Mouse (Mus musculus): Measurements from ENCODE around the gene Unc5cl. TPM values are rescaled to one million over a fixed set of nuclear protein-coding genes. Genes with fewer than 3 reads are reported as not detected.

Unc5cl gene
- not detected for polyA plus RNA-seq (2012; fragmentation: generic; extraction: Trizol)

GRCm38 (mm10) chr17:48454688-48455087 is at the start of gene Unc5cl:
Unc5cl (plus strand) TSS chr17:48454901.
- TF ChIP-seq POLR2AphosphoS2 (IDR thresholded peaks at IDR 0.05; ENCODE audit: insufficient read length, low read depth) (no peak), E2F4 (IDR thresholded peaks at IDR 0.05; ENCODE audit: insufficient read depth) (no peak), CEBPB (IDR thresholded peaks at IDR 0.05; ENCODE audit: insufficient read depth, poor library complexity, severe bottlenecking) (no peak), REST (IDR thresholded peaks at IDR 0.05; ENCODE audit: insufficient read depth, insufficient read length) (no peak)
- no peaks in the 10 kb centered on the region for H3K36me3 ChIP-seq (ENCODE audit: control insufficient read depth, insufficient read depth)
- H3K27me3 ChIP-seq (ENCODE audit: control insufficient read depth, insufficient read depth, insufficient read length): no peaks in the 10 kb centered on the region
- H3K4me3 ChIP-seq: no peak within 1 kb of the TSS
- H3K79me2 ChIP-seq (ENCODE audit: control insufficient read depth, insufficient read depth): no peaks in the 10 kb centered on the region
- H3K4me2 ChIP-seq (ENCODE audit: low read depth): no peak within 1 kb of the TSS
- no peak within 1 kb of the TSS for H3ac ChIP-seq (ENCODE audit: control insufficient read depth, insufficient read length)

GRCm38 (mm10) chr17:48407154-48407553 is 47.5 kb upstream of the Unc5cl start:
- no peaks in the 10 kb centered on the region for H3K27me3 ChIP-seq (ENCODE audit: control insufficient read depth, insufficient read depth, insufficient read length)
- H3K79me2 ChIP-seq (ENCODE audit: control insufficient read depth, insufficient read depth): peaks cover 62% of the 10 kb centered on the region
- no peak overlapping the region for H3ac ChIP-seq (ENCODE audit: control insufficient read depth, insufficient read length)
- no peak overlapping the region for H3K4me3 ChIP-seq
- TF ChIP-seq MAX (IDR thresholded peaks at IDR 0.05; ENCODE audit: low read depth) (no peak), TCF12 (IDR thresholded peaks at IDR 0.05; ENCODE audit: insufficient read depth, poor library complexity, severe bottlenecking) (no peak), POLR2AphosphoS2 (IDR thresholded peaks at IDR 0.05; ENCODE audit: insufficient read length, low read depth) (no peak)
- peaks cover 6% of the 10 kb centered on the region for H3K36me3 ChIP-seq (ENCODE audit: control insufficient read depth, insufficient read depth)
- peak overlapping the region; percentile 81 for H3K4me2 ChIP-seq (ENCODE audit: low read depth)

- Histone ChIP-seq H3ac (ENCODE audit: control insufficient read depth, insufficient read length) (peak overlapping the region; percentile 60), H3K79me2 (ENCODE audit: control insufficient read depth, insufficient read depth) (peaks cover 54% of the 10 kb centered on the region), H3K4me3 (peak overlapping the region; percentile 66), H3K27me3 (ENCODE audit: control insufficient read depth, insufficient read depth, insufficient read length) (no peaks in the 10 kb centered on the region), H3K36me3 (ENCODE audit: control insufficient read depth, insufficient read depth) (peaks cover 4% of the 10 kb centered on the region), H3K4me2 (ENCODE audit: low read depth) (peak overlapping the region; percentile 81)
- TF ChIP-seq MAX (IDR thresholded peaks at IDR 0.05; ENCODE audit: low read depth) (no peak), MYOD1 (IDR thresholded peaks at IDR 0.05; ENCODE audit: control insufficient read depth in 1 of 3, insufficient read length in 2 of 3, low read depth in 2 of 3) (no peak), POLR2A (IDR thresholded peaks at IDR 0.05; ENCODE audit: insufficient read length, low read depth) (no peak), USF1 (IDR thresholded peaks at IDR 0.05; ENCODE audit: low read depth) (no peak), E2F4 (IDR thresholded peaks at IDR 0.05; ENCODE audit: insufficient read depth) (no peak), TCF3 (IDR thresholded peaks at IDR 0.05; ENCODE audit: insufficient read length, low read depth) (no peak), MYOG (IDR thresholded peaks at IDR 0.05; ENCODE audit: control insufficient read depth in 1 of 3, insufficient read depth in 1 of 3, insufficient read length in 2 of 3, low read depth in 2 of 3) (no peak), SRF (IDR thresholded peaks at IDR 0.05; ENCODE audit: control insufficient read depth, insufficient read length, low read depth) (no peak), TCF12 (IDR thresholded peaks at IDR 0.05; ENCODE audit: insufficient read depth, poor library complexity, severe bottlenecking) (no peak), REST (IDR thresholded peaks at IDR 0.05; ENCODE audit: insufficient read depth, insufficient read length) (no peak), CEBPB (IDR thresholded peaks at IDR 0.05; ENCODE audit: insufficient read depth, poor library complexity, severe bottlenecking) (no peak), POLR2AphosphoS2 (IDR thresholded peaks at IDR 0.05; ENCODE audit: insufficient read length, low read depth) (no peak)
These were observed 46.7 kb upstream of the Unc5cl start for GRCm38 (mm10) chr17:48407910-48408525.

- Histone ChIP-seq H3K4me3 (peak overlapping the region; percentile 66), H3ac (ENCODE audit: control insufficient read depth, insufficient read length) (peak overlapping the region; percentile 60), H3K79me2 (ENCODE audit: control insufficient read depth, insufficient read depth) (peaks cover 52% of the 10 kb centered on the region), H3K27me3 (ENCODE audit: control insufficient read depth, insufficient read depth, insufficient read length) (no peaks in the 10 kb centered on the region), H3K36me3 (ENCODE audit: control insufficient read depth, insufficient read depth) (peaks cover 4% of the 10 kb centered on the region), H3K4me2 (ENCODE audit: low read depth) (peak overlapping the region; percentile 81)
- TF ChIP-seq USF1 (IDR thresholded peaks at IDR 0.05; ENCODE audit: low read depth) (no peak), E2F4 (IDR thresholded peaks at IDR 0.05; ENCODE audit: insufficient read depth) (peak; percentile 29), POLR2A (IDR thresholded peaks at IDR 0.05; ENCODE audit: insufficient read length, low read depth) (peak; percentile 54), POLR2AphosphoS2 (IDR thresholded peaks at IDR 0.05; ENCODE audit: insufficient read length, low read depth) (peak; percentile 47)
These were observed 46.0 kb upstream of the Unc5cl start for GRCm38 (mm10) chr17:48408526-48409291.

GRCm38 (mm10) chr17:48409380-48410298 is 45.1 kb upstream of the Unc5cl start, which contains the start of the genes Nfya and Oard1:
Nfya (minus strand) TSS chr17:48409906.
Oard1 (plus strand) TSS chr17:48410014.
- Histone ChIP-seq H3K4me2 (ENCODE audit: low read depth) (peak within 1 kb of the TSS; percentile 91), H3K4me3 (peak within 1 kb of the TSS; percentile 66), H3K36me3 (ENCODE audit: control insufficient read depth, insufficient read depth) (peaks cover 6% of the 10 kb centered on the region), H3ac (ENCODE audit: control insufficient read depth, insufficient read length) (peak within 1 kb of the TSS; percentile 60), H3K27me3 (ENCODE audit: control insufficient read depth, insufficient read depth, insufficient read length) (no peaks in the 10 kb centered on the region), H3K79me2 (ENCODE audit: control insufficient read depth, insufficient read depth) (peaks cover 42% of the 10 kb centered on the region)
- peak; percentile 57 for TF ChIP-seq POLR2A (IDR thresholded peaks at IDR 0.05; ENCODE audit: insufficient read length, low read depth)
- TF ChIP-seq CEBPB (IDR thresholded peaks at IDR 0.05; ENCODE audit: insufficient read depth, poor library complexity, severe bottlenecking): no peak
- TF ChIP-seq MYOD1 (IDR thresholded peaks at IDR 0.05; ENCODE audit: control insufficient read depth in 1 of 3, insufficient read length in 2 of 3, low read depth in 2 of 3): no peak
- TF ChIP-seq E2F4 (IDR thresholded peaks at IDR 0.05; ENCODE audit: insufficient read depth): peak; percentile 76
- TF ChIP-seq TCF3 (IDR thresholded peaks at IDR 0.05; ENCODE audit: insufficient read length, low read depth): no peak
- peak; percentile 65 for TF ChIP-seq POLR2AphosphoS2 (IDR thresholded peaks at IDR 0.05; ENCODE audit: insufficient read length, low read depth)
- TF ChIP-seq TCF12 (IDR thresholded peaks at IDR 0.05; ENCODE audit: insufficient read depth, poor library complexity, severe bottlenecking): no peak
- TF ChIP-seq MYOG (IDR thresholded peaks at IDR 0.05; ENCODE audit: control insufficient read depth in 1 of 3, insufficient read depth in 1 of 3, insufficient read length in 2 of 3, low read depth in 2 of 3): no peak
- TF ChIP-seq SRF (IDR thresholded peaks at IDR 0.05; ENCODE audit: control insufficient read depth, insufficient read length, low read depth): no peak

Measured in myocyte (in vitro differentiated cells).